Mouse (Mus musculus) embryo, embryonic 10.5 days (tissue): ENCODE results near the gene Pccb.

Source experiments
- DNase-seq: peaks from one replicate; pipeline ENCODE4 v3.0.0-alpha.2; 2015; ENCODE audit warnings: low spot score

Pccb gene

GRCm38 (mm10) chr9:101045710-101046338 lies 11.1 kb upstream of the Pccb start:
- peak; percentile 17 for DNase-seq

GRCm38 (mm10) chr9:101042249-101042648 lies 7.6 kb upstream of the Pccb start:
- DNase-seq, result no peak

- DNase-seq, result no peak
Observed at GRCm38 (mm10) chr9:101041508-101041907, 6.8 kb upstream of the Pccb start.

GRCm38 (mm10) chr9:101038634-101039033 lies 3.9 kb upstream of the Pccb start:
- DNase-seq, result no peak

- DNase-seq, result no peak
Observed at GRCm38 (mm10) chr9:101037396-101037795, 2.7 kb upstream of the Pccb start.

- no peak for DNase-seq
Observed at GRCm38 (mm10) chr9:101036876-101037275, 2.2 kb upstream of the Pccb start.

GRCm38 (mm10) chr9:101035836-101036596 lies 1.3 kb upstream of the Pccb start:
- no peak for DNase-seq

- DNase-seq, result no peak
Observed at GRCm38 (mm10) chr9:101033761-101034447, 794 bp downstream of the Pccb start.

GRCm38 (mm10) chr9:101018768-101019167 lies 15.9 kb downstream of the Pccb start:
- no peak for DNase-seq

GRCm38 (mm10) chr9:101017734-101018516 lies 16.8 kb downstream of the Pccb start:
- peak; percentile 46 for DNase-seq

GRCm38 (mm10) chr9:101015324-101015723 lies 19.4 kb downstream of the Pccb start:
- no peak for DNase-seq

- DNase-seq, result no peak
Observed at GRCm38 (mm10) chr9:101012433-101012832, 22.3 kb downstream of the Pccb start.

- DNase-seq, result no peak
Observed at GRCm38 (mm10) chr9:101005866-101006265, 28.8 kb downstream of the Pccb start.

- DNase-seq, result no peak
Observed at GRCm38 (mm10) chr9:101003302-101003701, 31.4 kb downstream of the Pccb start.

GRCm38 (mm10) chr9:101002841-101003240 lies 31.9 kb downstream of the Pccb start:
- no peak for DNase-seq

- peak; percentile 28 for DNase-seq
Observed at GRCm38 (mm10) chr9:101002053-101002452, 32.6 kb downstream of the Pccb start.

GRCm38 (mm10) chr9:100997138-100997537 lies 37.6 kb downstream of the Pccb start:
- no peak for DNase-seq

GRCm38 (mm10) chr9:100993937-100994336 lies 40.8 kb downstream of the Pccb start:
- DNase-seq, result no peak

GRCm38 (mm10) chr9:100992191-100992590 lies 42.5 kb downstream of the Pccb start:
- DNase-seq, result no peak

- DNase-seq, result no peak
Observed at GRCm38 (mm10) chr9:100991321-100991720, 43.4 kb downstream of the Pccb start.

GRCm38 (mm10) chr9:100990609-100991008 lies 44.1 kb downstream of the Pccb start:
- no peak for DNase-seq

- DNase-seq, result no peak
Observed at GRCm38 (mm10) chr9:100987850-100988249, 46.8 kb downstream of the Pccb start.
